Mouse (Mus musculus) liver, postnatal 0 days (tissue): ENCODE measurements at regions not wholly inside any gene's neighbourhood (a gene's known extent, or its start where the extent isn't known, plus 50 kb on each side); places are given as distances from the start of the nearest gene placed in this dataset.

Experiments
- CTCF ChIP-seq: sonication (generic); IDR thresholded peaks from 2 replicates; pipeline ENCODE4 v1.5.1; 2016; ENCODE audit warnings: antibody characterized with exemption, low read depth
- EP300 ChIP-seq: IDR thresholded peaks from 2 replicates; pipeline ENCODE4 v1.6.1; 2016; ENCODE audit warnings: antibody characterized with exemption, low read depth, mild to moderate bottlenecking

DNA sequence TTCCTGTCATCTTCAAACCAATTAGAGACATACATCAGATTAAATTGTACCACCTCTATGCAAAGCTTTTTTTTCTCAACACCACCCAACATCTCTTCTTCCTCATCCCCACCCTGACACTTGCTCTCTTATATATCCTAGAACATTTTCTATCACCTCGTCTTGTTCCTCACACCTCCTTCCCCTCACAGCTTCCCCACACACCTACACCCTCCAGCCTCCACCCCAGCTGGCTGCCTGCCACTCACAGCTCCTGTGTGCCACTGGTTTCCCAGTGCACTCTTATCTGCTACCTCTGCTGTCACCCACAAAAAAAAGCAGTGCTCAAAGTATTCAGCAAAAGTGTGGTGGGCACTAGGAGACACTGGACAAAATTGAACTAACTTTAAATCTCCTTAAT, 231.2 kb upstream of the Htr2a start:
- no peak for TF ChIP-seq CTCF
- no peak for TF ChIP-seq EP300
